Mouse (Mus musculus) lung, adult 2 months (tissue): ENCODE results near the gene Gm6408.

Experiments used
- CTCF ChIP-seq: fragments of 200-500 bp; IDR thresholded peaks from 2 replicates; pipeline ENCODE4 v1.5.1; 2011; ENCODE audit warnings: mild to moderate bottlenecking, low read length, control low read depth; ENCODE audit not compliant: insufficient read depth
- POLR2A ChIP-seq: fragments of 200-500 bp; IDR thresholded peaks from 2 replicates; pipeline ENCODE4 v1.6.1; 2011; ENCODE audit warnings: low read depth, mild to moderate bottlenecking, control low read depth, low read length, borderline replicate concordance; ENCODE audit errors: extremely low read depth

DNA sequence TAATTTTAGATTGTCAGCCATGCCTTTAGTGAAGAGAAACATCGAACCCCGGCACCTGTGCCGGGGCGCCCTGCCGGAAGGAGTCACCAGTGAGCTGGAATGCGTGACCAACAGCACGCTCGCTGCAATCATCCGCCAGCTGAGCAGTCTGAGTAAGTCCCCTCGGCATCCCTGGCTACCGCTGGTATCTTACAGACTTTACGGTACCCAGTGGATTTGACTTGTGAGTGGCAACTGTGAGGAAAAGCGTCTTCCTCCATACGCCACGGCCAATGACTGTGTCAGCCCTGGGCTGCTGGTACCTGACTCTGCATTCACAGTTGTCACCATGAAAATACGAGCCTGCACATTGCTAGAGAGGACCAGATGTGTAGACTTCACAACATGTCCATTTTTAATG, 46.4 kb upstream of the Gm6408 start:
- TF ChIP-seq POLR2A (no peak), CTCF (no peak)
